Mouse (Mus musculus) lung, postnatal 36 days (tissue): ENCODE results near the gene Palld.
A peak's percentile ranks its signal among the peaks of the same experiment; 100 is the strongest.

Source experiments
- DNase-seq: peaks from one replicate; pipeline ENCODE4 v3.0.0; 2022; ENCODE audit warnings: mixed read lengths

The Palld gene

GRCm38 (mm10) chr8:61581259-61581658 is 321.2 kb downstream of the Palld start:
- no peak for DNase-seq

DNA sequence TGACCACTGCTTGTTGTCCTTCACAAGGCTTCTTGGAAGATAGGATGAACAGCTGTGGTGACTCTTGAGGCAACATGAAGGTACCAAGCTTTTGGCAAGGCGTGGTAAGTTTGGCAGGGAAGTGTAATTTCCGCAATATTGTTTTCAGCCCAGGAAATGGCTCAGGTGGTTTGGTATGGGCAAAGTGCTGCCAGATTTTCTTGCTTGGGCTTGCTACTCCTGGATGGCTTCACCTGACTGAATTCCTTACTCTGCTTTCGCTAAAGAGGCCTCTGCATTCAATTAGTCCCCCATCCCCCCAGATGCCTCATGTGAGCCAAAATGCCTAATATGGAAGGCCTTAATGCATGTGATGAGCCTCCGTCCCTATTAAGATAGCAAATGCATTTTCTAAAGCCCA is 322.7 kb downstream of the Palld start:
- no peak for DNase-seq

DNA sequence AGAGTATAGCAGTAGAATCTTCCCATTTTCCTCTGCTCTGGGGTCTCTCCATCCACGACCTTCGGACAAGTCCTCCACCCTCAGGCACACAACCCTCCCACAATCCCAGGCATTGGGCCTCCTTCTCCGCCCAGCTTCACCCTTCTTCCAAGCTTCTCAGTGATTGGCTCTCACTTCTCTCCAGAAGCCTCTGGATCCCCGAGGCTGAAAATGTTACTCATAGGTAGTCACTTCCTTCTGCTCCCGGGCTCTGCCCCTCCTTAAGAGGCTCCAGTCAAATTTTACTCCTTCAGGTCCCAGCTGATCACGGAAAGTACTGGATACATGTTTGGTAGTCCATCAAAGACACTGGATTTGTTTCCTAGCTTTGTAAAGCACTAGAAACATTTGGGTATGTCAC is 323.7 kb downstream of the Palld start:
- no peak for DNase-seq

DNA sequence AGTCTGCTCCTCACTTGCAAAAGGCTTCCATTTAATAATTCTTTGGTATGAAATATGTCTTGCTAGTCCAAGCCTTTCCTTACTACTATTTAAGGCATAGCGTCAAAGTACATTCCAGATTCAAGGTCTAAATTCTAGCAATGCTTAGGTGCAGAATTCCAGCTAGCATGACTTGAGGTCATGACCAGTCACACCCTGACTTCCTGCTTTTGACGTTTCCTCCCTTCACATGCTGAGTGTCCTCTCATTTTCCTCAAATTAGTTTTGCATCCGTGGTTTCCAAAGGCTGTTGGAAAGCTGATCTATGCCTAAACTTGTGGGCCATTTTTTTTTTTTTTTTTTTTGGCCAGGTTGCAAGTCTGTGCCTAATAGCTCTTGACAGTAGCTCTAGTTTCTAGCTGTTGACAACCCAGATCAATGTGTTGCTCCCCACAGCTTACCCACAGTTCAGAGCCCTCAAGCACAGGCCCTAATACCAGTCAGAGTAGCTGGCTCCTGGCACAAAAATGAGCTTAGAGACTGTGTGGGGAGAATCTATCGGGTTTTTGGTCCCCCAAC is 327.3 kb downstream of the Palld start:
- DNase-seq, result no peak

GRCm38 (mm10) chr8:61574526-61574925 is 328.0 kb downstream of the Palld start:
- no peak for DNase-seq

DNA sequence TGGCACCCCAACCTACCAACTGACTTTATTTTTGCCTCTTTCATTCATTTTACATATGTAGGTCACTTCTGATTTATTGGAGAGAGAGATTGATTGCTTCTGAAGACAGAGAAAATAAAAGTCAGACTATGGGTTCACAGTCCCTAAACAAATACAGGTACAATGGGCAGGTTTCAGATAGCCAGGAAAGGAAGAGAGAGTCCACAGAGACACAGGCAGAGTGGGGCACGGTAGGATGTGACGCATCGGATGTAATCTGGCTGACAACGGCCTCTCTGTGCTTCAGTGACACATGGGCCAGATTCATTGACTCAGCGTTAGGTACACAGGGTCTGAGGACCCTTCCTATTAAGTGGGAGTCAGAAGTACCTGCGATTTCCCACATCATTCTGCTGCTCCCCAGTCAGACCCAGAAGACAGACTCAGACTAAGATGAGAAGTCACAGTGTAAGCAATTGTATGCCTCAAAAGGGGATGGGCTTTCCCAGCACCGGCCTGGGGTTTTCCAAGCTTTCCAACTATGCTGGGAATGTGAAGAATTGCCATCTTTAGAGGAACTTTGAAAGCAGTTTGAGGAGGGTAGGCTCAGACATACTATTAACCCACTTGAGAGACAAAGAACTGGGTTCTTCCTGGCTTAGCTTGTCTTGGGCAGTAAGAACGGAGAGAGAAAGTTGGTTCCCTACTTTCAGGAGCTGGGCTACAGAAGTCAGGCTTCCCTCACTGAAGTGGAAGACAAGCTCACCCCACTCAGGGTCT is 329.1 kb downstream of the Palld start:
- DNase-seq, result no peak

DNA sequence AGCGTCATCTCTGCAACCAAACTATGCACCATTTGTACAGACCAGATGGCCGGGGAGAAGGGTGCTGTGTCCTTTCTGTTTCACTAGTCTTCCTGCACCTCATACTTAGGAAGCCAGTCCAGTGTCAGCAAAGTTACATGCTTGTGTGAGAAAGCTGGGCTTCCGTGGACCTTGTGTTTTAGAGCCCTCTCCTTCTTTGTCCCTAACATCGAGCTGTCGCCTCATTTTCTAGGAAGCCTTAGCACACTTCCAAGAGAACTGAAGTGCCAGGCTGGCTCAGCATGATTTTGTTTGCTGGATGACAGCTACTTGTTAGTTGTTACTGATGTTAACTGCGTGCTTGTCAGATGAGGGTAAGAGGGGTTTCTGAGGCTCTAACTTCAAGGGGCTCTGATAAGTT is 329.8 kb downstream of the Palld start:
- DNase-seq, result no peak

DNA sequence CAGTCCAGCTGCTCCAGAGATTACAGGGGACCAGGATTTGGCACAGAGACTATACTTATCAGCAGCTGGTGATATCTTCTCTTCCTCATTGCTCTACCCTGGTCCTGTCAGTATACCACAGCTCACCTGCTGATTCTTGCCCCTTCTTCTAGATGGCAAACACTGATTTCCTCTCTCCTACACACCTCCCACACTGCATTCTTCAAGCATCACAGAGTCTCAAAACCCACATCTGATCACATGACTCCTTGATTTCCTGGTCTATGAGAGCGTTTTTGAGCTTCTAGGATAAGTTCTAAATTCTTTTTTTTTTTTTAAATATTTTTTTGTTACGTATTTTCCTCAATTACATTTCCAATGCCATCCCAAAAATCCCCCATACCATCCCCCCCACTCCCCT is 331.9 kb downstream of the Palld start:
- DNase-seq, result no peak

DNA sequence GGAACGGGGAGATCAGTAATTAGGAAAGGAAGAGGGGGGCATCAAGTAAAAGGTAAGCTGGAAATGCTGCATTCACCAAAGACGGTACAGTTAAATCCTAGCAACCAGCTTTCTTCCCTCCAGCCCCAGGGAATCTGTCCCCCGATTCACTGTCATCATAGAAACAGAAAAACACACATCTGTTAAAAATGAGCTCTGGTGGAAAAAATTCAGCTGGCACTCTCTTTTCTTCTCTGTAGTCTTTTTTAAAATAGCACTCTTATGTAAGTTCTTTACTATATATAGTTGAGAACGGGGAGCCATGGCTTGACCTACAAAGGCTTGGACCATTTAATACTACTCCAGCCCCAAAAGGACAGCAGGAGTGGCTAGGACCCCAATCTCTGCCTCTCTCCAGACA is 332.8 kb downstream of the Palld start:
- DNase-seq, result no peak

DNA sequence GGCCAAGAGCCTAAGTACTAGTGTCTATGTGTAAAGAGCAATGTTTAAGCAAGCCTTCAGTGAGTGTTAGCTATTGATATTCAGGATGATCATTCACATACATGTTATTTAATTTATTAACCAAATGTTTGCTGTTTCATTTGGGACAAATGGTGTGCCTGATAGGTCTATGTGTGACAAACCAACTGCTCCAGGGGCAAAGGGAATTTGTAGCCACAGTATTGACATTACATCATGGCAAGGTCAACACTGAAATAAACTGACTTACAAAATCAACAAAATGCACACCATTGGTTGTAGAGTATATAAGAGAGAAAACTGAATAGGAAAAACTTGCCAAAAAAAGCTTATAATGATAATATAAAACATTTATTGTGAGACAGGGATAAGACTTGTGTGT is 333.3 kb downstream of the Palld start:
- no peak for DNase-seq

DNA sequence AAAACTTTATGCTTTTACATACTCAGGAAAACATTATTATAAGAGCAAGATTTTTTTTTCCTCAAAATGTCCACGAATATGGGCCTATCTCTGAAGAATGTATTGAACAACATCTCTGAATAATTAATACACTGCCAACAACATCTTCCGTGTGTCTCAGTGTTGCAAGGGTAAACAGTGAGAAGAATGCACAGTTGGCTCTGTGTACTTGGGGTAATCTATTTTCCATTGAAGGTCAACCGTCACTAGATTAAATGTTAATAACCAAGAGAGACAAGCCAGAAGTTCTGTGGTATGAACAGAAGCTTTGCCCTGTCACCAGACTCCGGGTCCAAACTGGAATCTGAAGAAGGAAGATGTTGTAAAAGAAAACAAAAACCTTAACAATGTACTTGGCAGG is 339.1 kb downstream of the Palld start:
- DNase-seq, result no peak

GRCm38 (mm10) chr8:61562626-61563025 is 339.9 kb downstream of the Palld start:
- DNase-seq, result no peak

GRCm38 (mm10) chr8:61561220-61561619 is 341.3 kb downstream of the Palld start:
- no peak for DNase-seq

DNA sequence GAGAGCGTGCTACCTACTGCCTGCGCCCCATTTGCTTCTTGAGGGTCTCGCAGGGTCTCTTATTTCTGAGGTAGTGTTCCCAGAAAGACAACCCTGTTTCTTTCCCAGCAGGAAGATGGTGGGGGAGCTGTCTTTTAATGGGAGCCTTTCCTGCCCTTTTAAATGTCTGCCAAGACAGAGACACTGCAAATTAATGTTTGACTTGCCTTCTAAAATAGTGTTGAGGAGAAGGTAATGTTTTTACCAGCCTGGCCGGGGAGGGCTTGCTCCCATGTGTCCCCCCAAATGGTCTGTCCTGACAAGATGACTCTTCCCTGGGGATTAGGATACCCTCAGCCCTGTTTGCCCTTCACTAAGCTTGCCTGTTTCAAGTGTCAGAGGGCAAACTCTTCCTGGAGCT is 342.5 kb downstream of the Palld start:
- DNase-seq, result no peak

GRCm38 (mm10) chr8:61559450-61559849 is 343.0 kb downstream of the Palld start:
- DNase-seq, result peak; percentile 11

DNA sequence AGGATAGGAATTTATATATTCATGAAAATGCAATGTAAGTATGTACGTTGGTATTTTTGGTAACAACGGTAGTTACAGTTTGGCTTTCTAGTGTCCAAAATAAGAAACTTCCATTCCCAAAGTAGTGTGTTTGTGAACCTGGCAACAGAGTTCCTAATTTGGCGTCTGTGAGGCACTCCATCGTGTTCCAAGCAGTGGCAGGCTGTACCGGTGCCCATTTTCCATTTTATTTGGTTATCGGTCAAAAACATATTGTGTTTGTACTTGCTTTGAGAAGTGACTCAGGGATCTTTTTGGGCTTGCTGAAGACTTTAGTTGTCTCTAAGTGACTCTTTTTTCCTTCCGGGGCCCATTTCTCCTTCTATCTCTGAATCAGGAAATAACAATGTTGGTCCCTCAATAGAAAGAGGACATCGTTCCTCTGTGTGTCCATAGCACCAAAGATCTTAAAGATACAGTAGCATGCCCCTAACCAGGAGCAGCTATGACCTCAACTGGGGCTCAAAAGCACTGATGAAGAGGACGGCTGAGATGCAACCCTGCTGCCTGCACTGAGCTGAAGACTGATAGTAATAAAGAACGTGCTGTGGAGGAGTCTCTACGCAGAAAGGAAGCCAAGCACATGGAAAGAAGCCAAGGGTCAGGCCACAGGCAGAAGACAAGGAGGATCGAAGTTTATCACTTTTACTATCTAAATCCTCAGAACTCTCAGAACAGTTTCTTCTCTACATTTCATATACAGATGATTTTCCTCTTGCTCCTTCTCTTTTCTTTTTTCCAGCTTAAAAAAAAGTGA is 344.2 kb downstream of the Palld start:
- peak; percentile 45 for DNase-seq

DNA sequence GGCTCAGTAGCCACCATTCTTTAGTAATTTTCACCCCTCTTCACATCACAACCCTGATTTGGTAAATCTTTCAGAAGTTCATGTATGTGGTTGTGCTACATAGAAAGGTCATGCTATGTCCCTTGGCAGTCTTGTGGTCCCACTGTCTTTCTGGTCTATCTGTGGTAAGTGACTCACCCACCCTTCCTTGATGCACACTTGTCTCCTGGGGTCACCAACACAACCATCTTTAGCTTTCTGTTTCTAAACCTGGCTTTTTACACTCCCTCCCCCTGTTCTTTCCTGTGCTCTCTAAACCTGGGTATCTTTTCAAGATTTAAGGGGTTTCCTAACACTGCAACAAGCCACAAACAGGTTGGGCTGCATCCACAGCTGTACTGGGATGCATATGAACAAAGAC is 345.5 kb downstream of the Palld start:
- DNase-seq, result no peak

GRCm38 (mm10) chr8:61556219-61556618 is 346.3 kb downstream of the Palld start:
- DNase-seq, result no peak

DNA sequence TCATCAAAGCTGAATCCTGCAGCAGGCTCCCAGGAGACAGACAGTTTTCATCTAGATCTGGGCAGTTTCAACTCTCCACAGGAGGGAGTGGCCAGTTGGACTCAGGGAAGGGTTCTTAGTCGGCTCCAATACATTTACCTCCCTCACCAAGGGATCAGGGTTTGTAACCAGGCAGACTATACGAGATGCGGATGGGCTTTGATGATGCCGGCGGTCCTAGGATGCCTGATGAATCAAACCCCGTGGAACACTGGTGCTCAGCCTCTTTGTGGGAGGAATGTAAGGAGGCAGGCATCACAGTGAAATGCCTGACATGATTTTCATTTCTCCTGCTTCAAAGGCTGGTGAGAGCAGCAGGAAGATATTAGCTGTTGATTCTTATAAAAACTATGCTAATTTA is 347.1 kb downstream of the Palld start:
- DNase-seq, result no peak

- DNase-seq, result no peak
Observed at GRCm38 (mm10) chr8:61552755-61553402, 349.6 kb downstream of the Palld start.

GRCm38 (mm10) chr8:61552221-61552620 is 350.3 kb downstream of the Palld start:
- DNase-seq, result no peak

GRCm38 (mm10) chr8:61550006-61550748 is 352.3 kb downstream of the Palld start:
- no peak for DNase-seq

- no peak for DNase-seq
Observed at GRCm38 (mm10) chr8:61549585-61549984, 352.9 kb downstream of the Palld start.
